Mouse (Mus musculus) liver, embryonic 13.5 days (tissue): ENCODE data around the gene Slc37a1. TPM values are rescaled to one million over a fixed set of nuclear protein-coding genes. Genes with fewer than 3 reads are reported as not detected.
A peak's percentile ranks its signal among the peaks of the same experiment; 100 is the strongest.

Experiments
- ATAC-seq: fragments of 200-750 bp; cut with Nextera tagmentation; 2 replicates; pipeline ENCODE4 v1.8.0; 2017; ENCODE audit warnings: low read depth, mild to moderate bottlenecking, moderate number of reproducible peaks, moderate library complexity
- DNase-seq: peaks from one replicate; pipeline ENCODE4 v3.0.0; 2022
- H3K27ac ChIP-seq: fragments of 300-500 bp; sonication (generic); 2 replicates; pipeline ENCODE4 v1.5.1; 2015; ENCODE audit warnings: moderate library complexity, mild to moderate bottlenecking, inconsistent platforms
- H3K27me3 ChIP-seq: fragments of 300-500 bp; sonication (generic); 2 replicates; pipeline ENCODE4 v1.6.1; 2015; ENCODE audit warnings: mild to moderate bottlenecking, inconsistent platforms
- H3K36me3 ChIP-seq: fragments of 300-500 bp; sonication (generic); 2 replicates; pipeline ENCODE4 v1.6.1; 2015; ENCODE audit warnings: mild to moderate bottlenecking, inconsistent platforms
- H3K4me1 ChIP-seq: fragments of 300-500 bp; sonication (generic); replicated peaks from 2 replicates; pipeline ENCODE4 v1.6.1; 2015; ENCODE audit warnings: inconsistent platforms
- H3K4me2 ChIP-seq: fragments of 300-500 bp; sonication (generic); 2 replicates; pipeline ENCODE4 v1.6.1; 2015; ENCODE audit warnings: inconsistent platforms, mild to moderate bottlenecking, moderate library complexity
- H3K4me3 ChIP-seq: fragments of 300-500 bp; sonication (generic); replicated peaks from 2 replicates; pipeline ENCODE4 v1.5.1; 2015; ENCODE audit warnings: mild to moderate bottlenecking, inconsistent platforms
- H3K9ac ChIP-seq: fragments of 300-500 bp; sonication (generic); 2 replicates; pipeline ENCODE4 v1.6.1; 2015; ENCODE audit warnings: mild to moderate bottlenecking, inconsistent platforms
- H3K9me3 ChIP-seq: fragments of 300-500 bp; sonication (generic); replicated peaks from 2 replicates; pipeline ENCODE4 v1.6.1; 2016; ENCODE audit warnings: inconsistent platforms
- WGBS: fragments of 180-500 bp; shearing (Covaris S2); methylation state at CpG from one replicate; pipeline ENCODE4 v1.1.7; 2015; ENCODE audit not compliant: insufficient replicate concordance; 5-methylcytosine and 5-hydroxymethylcytosine counted together
- polyA plus RNA-seq: library from polyadenylated mRNA; unstranded; fragments of >200 nt; fragmentation: Nextera tagmentation; extraction: Ambion mirVana; gene quantifications from 2 replicates; pipeline ENCODE4 v1.2.1, GENCODE M21; 2015

Slc37a1 gene
- 2.9 and 3.9 TPM in 2 replicates for polyA plus RNA-seq

DNA sequence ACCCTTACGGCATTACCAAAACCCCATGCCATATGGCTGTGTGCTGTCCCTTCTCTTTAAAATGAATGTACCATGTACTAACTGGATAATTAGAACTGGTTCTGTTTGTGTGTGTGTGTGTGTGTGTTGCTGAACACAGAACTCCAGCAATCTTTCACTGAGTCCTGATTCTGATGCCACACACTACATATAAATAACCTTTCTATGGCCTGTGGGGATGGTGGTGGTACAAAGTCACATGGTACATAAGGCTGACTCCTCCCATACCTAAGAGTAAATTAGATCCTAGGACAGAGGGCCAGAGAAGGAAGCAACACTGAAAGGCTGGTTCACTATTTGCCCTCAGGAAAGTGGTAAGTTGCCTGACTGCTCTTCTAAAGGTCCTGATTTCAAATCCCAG lies at the start of gene Slc37a1:
TSS of gene Slc37a1 (plus strand) at position 301 of the 400 bp plus-strand sequence.
- H3K36me3 ChIP-seq, result no peaks in the 10 kb centered on the region
- no peaks in the 10 kb centered on the region for H3K27me3 ChIP-seq
- ATAC-seq, result no peak
- WGBS, result 85% methylated on average over 1 of the region's 1 CpGs
- H3K4me3 ChIP-seq, result no peak within 1 kb of the TSS
- no peaks in the 10 kb centered on the region for H3K4me1 ChIP-seq
- H3K4me2 ChIP-seq, result no peak within 1 kb of the TSS
- no peak within 1 kb of the TSS for H3K9ac ChIP-seq
- H3K27ac ChIP-seq, result no peak within 1 kb of the TSS
- no peak for DNase-seq
- no peaks in the 10 kb centered on the region for H3K9me3 ChIP-seq

DNA sequence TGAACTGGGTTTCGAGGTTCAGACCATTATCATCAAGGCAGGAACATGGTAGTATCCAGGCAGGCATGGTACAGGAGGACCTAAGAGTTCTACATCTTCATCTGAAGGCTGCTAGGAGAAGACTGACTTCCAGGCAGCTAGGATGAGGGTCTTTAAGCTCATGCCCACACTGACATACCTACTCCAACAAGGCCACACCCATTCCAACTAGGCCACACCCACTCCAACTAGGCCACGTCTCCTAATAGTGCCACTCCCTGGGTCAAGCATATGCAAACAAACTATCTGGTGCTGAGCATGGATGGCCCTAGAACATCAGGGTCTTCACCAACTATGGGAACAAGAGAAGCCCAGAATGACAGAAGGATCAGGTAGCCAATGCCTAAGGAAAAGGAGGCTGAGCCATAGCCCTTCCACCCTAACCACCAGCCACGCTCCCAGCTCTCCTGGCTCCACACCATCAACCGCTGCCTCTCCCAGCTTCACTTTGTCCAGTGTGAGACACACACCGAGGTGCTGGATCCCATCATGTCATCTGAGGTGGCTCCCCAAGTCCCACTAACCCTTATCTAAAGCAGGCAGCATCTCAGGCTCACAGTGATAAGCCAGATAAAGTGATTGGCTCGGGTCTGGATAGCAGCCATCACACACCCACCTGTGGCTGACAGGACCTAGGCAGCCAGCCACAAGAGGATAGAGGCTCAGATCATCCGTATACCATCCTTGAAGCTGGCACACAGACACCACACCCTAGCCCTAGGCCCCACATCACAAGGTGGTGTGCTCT lies 48.2 kb upstream of the Slc37a1 start:
- no peak overlapping the region for H3K9ac ChIP-seq
- H3K36me3 ChIP-seq, result peaks cover 81% of the 10 kb centered on the region
- ATAC-seq (peak; percentile 79), DNase-seq (peak; percentile 50)
- no peak overlapping the region for H3K4me2 ChIP-seq
- H3K4me3 ChIP-seq, result no peak overlapping the region
- H3K27me3 ChIP-seq, result no peaks in the 10 kb centered on the region
- 45% methylated on average over 7 of the region's 7 CpGs for WGBS
- H3K9me3 ChIP-seq, result 0 out of 2 replicates have a peak, but pooled peaks cover under 1% of the 10 kb centered on the region
- H3K27ac ChIP-seq, result no peak overlapping the region
- peaks cover 12% of the 10 kb centered on the region for H3K4me1 ChIP-seq

DNA sequence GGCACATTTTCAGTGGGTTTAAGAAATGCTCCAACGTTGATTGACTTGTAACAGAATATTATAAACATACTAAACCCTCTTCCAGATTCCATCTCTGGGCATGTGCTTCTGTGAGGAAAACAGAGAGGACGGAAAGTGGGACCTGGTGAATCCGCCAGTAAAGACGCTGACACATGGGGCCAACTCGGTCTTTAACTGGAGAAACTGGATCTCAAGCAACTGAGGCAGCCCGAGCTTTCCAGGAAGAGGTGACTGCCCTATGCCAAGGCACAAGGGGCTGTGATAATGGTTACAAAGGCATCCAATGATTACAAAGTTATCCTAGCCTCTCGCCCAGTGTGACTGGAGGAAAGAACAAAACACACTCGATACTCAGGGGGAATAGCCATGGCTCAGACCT lies 45.4 kb upstream of the Slc37a1 start:
- Histone ChIP-seq H3K4me1 (peaks cover 17% of the 10 kb centered on the region), H3K36me3 (peaks cover 64% of the 10 kb centered on the region), H3K27me3 (no peaks in the 10 kb centered on the region), H3K4me2 (no peak overlapping the region), H3K4me3 (no peak overlapping the region), H3K27ac (no peak overlapping the region), H3K9me3 (0 out of 2 replicates have a peak, but pooled peaks cover 5% of the 10 kb centered on the region), H3K9ac (no peak overlapping the region)
- no peak for DNase-seq
- 69% methylated on average over 8 of the region's 8 CpGs for WGBS
- ATAC-seq, result no peak

DNA sequence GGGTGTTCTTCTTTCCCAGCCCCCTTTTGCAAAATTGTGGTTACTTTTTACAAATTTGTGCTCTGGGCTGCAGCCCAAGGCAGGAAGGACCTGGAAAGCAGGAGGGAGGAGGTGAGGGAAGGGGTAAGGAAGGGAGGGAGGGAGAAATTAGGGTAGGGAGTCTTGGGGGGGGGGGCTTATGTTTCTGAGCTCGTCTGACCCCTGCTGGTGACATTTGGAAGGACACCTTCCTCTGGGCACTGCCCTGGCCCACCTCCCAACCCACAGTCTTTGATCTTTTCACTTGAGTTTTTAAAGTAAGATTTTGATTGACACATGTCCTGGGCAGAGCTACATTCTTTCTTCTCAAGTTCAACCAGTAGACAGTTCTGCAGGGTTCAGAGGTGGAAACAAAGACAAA lies 43.8 kb upstream of the Slc37a1 start:
- ATAC-seq (no peak), DNase-seq (no peak)
- H3K4me2 ChIP-seq, result no peak overlapping the region
- 7% methylated on average over 1 of the region's 1 CpGs for WGBS
- no peak overlapping the region for H3K4me3 ChIP-seq
- no peak overlapping the region for H3K27ac ChIP-seq
- peaks cover 48% of the 10 kb centered on the region for H3K36me3 ChIP-seq
- 0 out of 2 replicates have a peak, but pooled peaks cover 5% of the 10 kb centered on the region for H3K9me3 ChIP-seq
- H3K4me1 ChIP-seq, result peaks cover 25% of the 10 kb centered on the region
- H3K27me3 ChIP-seq, result no peaks in the 10 kb centered on the region
- H3K9ac ChIP-seq, result no peak overlapping the region

DNA sequence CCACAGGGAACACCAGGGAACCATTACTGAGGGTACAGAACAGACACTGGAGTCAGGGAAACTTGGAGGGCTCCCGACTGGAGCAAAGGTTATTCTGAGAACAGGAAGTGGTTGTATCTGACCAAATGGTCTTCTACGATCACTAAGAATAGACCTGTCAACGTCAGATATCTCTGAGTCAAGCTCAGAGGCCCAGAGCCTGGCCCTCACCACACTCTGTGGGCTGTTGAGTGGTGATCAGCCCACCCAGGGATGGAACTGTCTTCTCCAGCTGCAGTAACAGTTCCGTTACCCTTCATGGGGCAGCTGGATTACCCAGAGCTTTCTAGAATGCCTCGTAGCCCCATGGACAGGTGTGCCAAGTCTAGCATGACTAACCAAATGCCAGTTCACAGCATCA lies 41.3 kb upstream of the Slc37a1 start:
- Histone ChIP-seq H3K27me3 (no peaks in the 10 kb centered on the region), H3K4me2 (no peak overlapping the region), H3K4me3 (no peak overlapping the region), H3K9me3 (0 out of 2 replicates have a peak, but pooled peaks cover 5% of the 10 kb centered on the region), H3K9ac (no peak overlapping the region), H3K4me1 (peaks cover 13% of the 10 kb centered on the region), H3K36me3 (peaks cover 28% of the 10 kb centered on the region), H3K27ac (no peak overlapping the region)
- ATAC-seq (no peak), DNase-seq (no peak)
- 18% methylated on average over 5 of the region's 5 CpGs for WGBS

DNA sequence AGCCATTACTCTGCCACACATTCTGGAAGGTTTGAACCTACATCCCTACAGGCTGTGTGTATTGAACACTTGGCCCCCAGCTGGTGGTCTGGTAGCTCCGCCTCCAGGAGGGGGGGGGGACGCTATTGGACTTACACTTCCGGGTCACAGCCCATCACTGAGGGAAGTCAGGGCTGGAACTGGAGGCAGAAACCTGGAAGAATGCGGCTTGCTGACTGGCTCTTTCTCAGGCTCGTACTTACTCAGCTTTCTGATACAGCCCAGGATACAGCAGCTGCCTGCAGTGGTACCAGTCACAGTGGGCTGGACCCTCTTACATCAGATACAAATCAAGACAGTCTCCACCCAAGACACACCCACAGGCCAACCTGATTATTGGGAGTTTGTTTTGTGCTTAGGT lies 39.4 kb upstream of the Slc37a1 start:
- 42% methylated on average over 5 of the region's 5 CpGs for WGBS
- Histone ChIP-seq H3K27ac (no peak overlapping the region), H3K4me1 (peaks cover 13% of the 10 kb centered on the region), H3K9ac (no peak overlapping the region), H3K27me3 (no peaks in the 10 kb centered on the region), H3K9me3 (0 out of 2 replicates have a peak, but pooled peaks cover 5% of the 10 kb centered on the region), H3K4me3 (no peak overlapping the region), H3K36me3 (peaks cover 13% of the 10 kb centered on the region), H3K4me2 (no peak overlapping the region)
- ATAC-seq (no peak), DNase-seq (no peak)

DNA sequence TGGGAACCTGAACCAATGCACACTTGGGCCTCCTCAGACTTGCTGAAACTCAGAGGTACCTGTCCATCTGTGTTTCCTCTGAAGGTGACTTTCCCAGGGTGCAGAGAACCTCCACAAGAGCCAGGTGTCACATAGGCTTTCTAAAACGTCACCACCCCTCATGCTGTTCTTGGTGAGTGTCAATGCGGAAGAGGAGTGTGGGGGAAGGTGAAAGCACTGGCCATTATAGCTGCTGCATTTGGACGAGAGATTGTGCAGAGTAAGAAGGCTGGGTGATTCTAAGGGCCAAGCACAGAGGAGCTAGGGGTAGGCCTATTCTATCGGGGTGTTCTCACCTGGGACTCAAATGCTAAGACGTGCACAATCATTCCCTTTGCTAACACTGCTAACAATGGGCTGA lies 32.6 kb upstream of the Slc37a1 start:
- WGBS, result 49% methylated on average over 5 of the region's 5 CpGs
- Histone ChIP-seq H3K9ac (no peak overlapping the region), H3K27ac (no peak overlapping the region), H3K4me1 (no peaks in the 10 kb centered on the region), H3K4me2 (no peak overlapping the region), H3K9me3 (no peaks in the 10 kb centered on the region), H3K36me3 (no peaks in the 10 kb centered on the region), H3K4me3 (no peak overlapping the region), H3K27me3 (no peaks in the 10 kb centered on the region)
- no peak for DNase-seq
- no peak for ATAC-seq

DNA sequence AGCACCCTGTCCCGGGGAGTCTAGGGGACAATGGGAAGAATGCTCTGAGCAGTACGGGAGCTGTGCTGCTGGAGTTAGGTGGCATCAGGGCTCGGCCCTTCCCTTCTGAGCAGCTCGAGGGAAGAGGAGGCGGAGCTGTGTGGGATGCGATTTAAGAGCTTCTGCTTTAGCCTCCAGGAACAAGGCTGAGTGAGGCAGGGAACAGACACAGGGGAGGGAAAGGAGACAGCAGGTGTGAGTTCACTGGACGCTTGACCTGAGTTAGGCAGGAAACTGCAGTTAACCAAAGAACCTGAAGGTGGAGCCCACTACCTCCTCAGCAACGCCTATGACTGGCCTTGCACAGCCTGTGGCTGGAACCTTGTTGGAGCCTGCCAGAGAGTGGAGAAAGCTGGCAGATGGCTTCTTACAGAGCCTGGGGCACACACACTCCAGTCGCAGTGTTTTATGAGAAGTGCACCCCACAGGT lies 32.1 kb upstream of the Slc37a1 start:
- H3K4me3 ChIP-seq, result no peak overlapping the region
- H3K27ac ChIP-seq, result no peak overlapping the region
- no peaks in the 10 kb centered on the region for H3K27me3 ChIP-seq
- WGBS, result 26% methylated on average over 9 of the region's 9 CpGs
- ATAC-seq, result no peak
- no peak overlapping the region for H3K4me2 ChIP-seq
- H3K9ac ChIP-seq, result no peak overlapping the region
- no peaks in the 10 kb centered on the region for H3K4me1 ChIP-seq
- peak; percentile 27 for DNase-seq
- no peaks in the 10 kb centered on the region for H3K9me3 ChIP-seq
- no peaks in the 10 kb centered on the region for H3K36me3 ChIP-seq

DNA sequence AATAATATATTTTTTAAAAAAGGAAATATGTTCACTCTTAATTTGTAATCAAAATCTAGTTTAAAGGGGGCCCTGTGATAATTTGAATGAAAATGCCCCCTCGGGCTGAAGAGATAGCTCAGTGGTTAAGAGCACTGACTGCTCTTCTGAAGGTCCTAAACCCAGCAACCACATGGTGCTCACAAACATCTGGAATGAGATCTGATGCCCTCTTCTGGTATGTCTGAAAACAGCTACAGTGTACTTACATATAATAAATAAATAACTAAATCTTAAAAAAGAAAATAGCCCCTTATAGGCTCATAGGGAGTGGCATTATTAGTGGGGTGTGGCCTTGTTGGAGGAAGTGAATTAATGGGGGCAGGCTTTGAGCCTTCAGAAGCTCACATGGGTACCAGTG lies 29.4 kb upstream of the Slc37a1 start:
- WGBS, result 44% methylated on average over 1 of the region's 1 CpGs
- Histone ChIP-seq H3K4me1 (no peaks in the 10 kb centered on the region), H3K4me3 (no peak overlapping the region)

DNA sequence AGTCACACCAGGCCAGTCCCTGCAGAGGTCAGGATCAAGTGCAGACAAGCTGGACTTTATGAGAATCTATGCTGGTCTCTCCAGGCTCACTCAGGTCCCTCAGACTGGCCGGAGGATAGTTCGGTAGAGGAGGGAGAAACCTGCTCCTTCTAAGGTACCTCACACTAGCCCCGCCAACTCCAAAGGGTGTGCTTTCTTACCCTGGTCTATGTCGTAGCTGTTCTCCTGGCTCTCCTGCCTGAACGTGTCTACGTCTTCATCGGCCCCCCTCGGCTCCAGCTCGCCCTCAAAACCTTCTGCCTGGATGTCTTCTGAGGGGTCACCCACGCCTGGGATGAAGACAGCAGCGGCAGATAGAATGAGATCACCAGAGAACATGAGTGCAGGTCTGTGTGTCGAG lies 28.7 kb upstream of the Slc37a1 start:
- no peak for ATAC-seq
- H3K36me3 ChIP-seq, result no peaks in the 10 kb centered on the region
- H3K27me3 ChIP-seq, result no peaks in the 10 kb centered on the region
- H3K27ac ChIP-seq, result no peak overlapping the region
- H3K4me1 ChIP-seq, result no peaks in the 10 kb centered on the region
- WGBS, result 74% methylated on average over 12 of the region's 12 CpGs
- no peaks in the 10 kb centered on the region for H3K9me3 ChIP-seq
- H3K9ac ChIP-seq, result no peak overlapping the region
- DNase-seq, result no peak
- no peak overlapping the region for H3K4me3 ChIP-seq
- no peak overlapping the region for H3K4me2 ChIP-seq

More for the DNA sequence above, 29.4 kb upstream of the Slc37a1 start:
- Histone ChIP-seq H3K36me3 (no peaks in the 10 kb centered on the region), H3K27ac (no peak overlapping the region), H3K4me2 (no peak overlapping the region), H3K9me3 (no peaks in the 10 kb centered on the region), H3K27me3 (no peaks in the 10 kb centered on the region), H3K9ac (no peak overlapping the region)
- ATAC-seq, result no peak
- no peak for DNase-seq

DNA sequence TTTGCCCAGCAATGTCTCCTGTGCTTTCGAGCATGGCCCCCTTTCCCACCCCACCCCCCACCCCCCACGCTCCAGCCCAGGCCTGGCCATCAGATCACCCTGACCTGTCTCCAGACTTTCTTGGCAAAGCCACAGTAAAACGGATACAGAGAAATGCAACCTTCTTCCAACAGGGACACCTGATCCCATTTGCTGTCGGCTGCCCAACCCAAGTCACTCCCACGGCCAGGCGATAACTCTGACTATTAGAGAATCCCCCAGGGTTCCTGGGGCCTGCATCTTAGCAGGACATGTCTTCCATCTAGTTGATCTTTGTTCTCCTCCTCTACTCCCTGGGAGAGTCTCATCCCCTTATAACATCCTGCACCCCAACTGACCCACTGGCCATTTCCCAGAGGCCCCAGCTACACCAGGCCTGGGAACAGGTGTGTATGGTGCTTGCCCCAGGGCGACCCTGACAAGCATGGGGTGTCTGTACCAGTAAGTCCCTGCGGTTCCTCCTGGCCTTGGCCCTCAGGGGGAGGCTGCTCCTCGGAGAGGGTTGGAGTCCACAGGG lies 28.2 kb upstream of the Slc37a1 start:
- DNase-seq (no peak), ATAC-seq (no peak)
- Histone ChIP-seq H3K27me3 (no peaks in the 10 kb centered on the region), H3K9ac (no peak overlapping the region), H3K4me2 (no peak overlapping the region), H3K9me3 (no peaks in the 10 kb centered on the region), H3K4me1 (no peaks in the 10 kb centered on the region), H3K4me3 (no peak overlapping the region), H3K27ac (no peak overlapping the region), H3K36me3 (no peaks in the 10 kb centered on the region)
- WGBS, result 82% methylated on average over 9 of the region's 9 CpGs

DNA sequence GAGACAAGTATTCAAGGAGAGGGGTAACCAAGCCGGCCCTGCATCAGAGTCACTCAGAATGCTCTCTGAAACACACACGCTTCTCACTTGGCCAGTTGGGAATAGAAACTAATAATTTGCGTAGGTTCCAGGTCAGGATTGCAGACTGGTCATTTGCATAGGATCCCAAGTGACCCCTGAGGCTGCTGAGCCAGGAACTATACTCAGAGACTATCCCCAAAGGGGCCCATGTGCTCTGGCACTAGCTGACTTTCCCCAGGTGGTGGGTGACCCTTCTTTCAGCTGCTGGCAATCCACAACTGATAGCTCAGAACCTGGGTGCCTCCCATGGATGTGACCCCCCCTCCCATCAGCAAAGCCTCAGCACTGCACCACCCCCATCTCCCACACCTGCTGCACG lies 27.4 kb upstream of the Slc37a1 start:
- H3K4me2 ChIP-seq, result no peak overlapping the region
- 70% methylated on average over 4 of the region's 4 CpGs for WGBS
- H3K27me3 ChIP-seq, result no peaks in the 10 kb centered on the region
- no peak overlapping the region for H3K4me3 ChIP-seq
- H3K4me1 ChIP-seq, result no peaks in the 10 kb centered on the region
- ATAC-seq (no peak), DNase-seq (no peak)
- H3K36me3 ChIP-seq, result no peaks in the 10 kb centered on the region
- H3K27ac ChIP-seq, result no peak overlapping the region
- no peak overlapping the region for H3K9ac ChIP-seq
- H3K9me3 ChIP-seq, result no peaks in the 10 kb centered on the region
